Mouse (Mus musculus) mouse trophoblast stem cell (cell line): Measurements from ENCODE around the gene Pkdcc.

Experiments used
- in situ Hi-C, 2 experiments: fragments of 300-500 bp; cut with MseI, MboI; formaldehyde crosslinking; loops; 2 replicates in 1 of 2; 3 replicates in 1 of 2; pipeline ENCODE4 v1.15.1; 2025

Pkdcc gene

DNA sequence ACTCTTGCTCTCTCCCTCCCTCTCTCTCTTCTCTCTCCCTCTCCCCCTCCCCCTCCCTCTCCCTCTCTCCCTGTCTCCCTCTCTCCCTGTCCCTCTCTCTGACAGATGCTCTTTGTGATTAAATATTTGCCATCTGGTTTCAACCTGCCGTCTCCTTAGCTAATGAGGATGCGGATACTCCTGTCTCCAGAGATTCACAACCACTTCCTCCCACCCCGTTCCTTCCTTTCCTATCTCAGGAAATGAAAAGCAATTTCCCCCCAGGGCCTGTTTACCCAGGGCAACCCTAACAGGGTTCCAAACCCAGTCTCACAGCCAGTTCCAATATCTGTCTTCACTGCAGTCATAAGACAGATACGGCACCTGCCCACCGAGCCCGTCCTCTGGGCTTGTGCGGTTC is 31.0 kb downstream of the Pkdcc start:
- in situ Hi-C loops, result no loop called here

DNA sequence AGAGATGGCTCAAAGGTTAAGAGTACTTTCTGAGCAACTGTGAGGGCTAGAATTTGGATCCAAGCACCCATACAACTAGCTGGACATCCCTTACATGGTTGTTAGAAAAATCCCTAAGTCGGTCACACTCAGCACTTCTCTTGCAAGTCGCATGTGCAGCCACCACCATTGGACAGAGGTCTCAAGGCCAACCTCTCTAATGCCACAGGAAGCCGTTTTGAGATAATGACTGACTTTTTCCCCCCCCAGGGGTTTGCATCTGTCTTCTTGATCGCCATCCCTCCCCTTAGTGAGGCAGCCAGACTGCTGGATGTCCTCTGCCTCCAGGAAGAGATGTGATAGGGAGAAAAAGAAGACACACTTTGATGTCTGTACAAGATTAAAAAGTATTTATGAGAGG is 32.1 kb downstream of the Pkdcc start:
- in situ Hi-C loops, result no loop called here

DNA sequence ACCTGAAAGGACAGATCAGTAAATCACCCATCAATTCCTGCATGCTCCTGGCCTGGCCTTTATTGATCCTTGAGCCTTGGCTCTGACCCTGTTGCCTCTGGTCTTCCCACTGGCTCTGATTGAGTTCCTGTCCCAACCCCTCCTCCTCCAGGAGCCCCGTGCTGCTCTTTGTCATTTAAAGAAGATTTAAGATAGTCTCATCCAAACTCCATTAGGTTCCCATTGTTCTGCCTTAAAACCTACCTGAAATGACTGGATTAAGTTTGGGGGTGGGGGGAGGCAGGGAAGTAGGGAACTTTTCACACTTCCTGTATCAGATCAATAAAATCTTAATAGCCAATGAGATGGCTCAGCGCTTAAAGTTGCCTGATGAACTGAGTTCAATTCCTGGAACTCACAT is 33.4 kb downstream of the Pkdcc start:
- in situ Hi-C loops, result no loop called here

DNA sequence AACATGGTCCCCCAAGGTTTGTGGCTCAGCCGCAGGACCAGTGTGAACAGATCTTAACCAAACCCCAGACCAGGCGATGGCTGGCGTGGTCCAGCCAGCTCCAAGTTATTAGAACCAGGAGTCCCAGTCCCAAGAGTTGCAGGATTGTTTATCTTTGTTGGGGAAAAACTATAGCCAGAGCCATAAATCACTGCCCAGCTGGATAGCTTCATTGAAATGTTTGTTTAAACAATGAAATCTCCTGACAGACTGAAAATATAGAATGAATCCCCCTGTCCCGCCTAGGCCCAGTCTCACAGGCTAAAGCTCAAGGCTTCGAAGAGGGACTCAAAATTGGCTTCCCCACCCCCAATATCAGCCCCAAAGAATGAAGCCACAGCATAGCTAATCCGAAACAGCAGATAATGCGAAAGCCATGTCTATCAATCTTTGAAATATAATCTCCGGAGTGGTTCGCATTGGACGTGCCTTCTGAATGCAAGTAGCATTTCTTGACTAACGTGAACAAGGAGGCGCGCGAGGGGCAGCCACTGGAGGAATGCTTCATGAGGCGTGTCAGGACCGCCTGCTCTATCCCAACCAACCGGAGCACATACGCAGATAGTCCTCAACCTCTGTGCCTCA is 35.9 kb downstream of the Pkdcc start:
- in situ Hi-C loops, result loop anchor here (5.0 kb wide), 2 partner anchors 209 to 224 kb away; no protein-coding TSS in a partner anchor

DNA sequence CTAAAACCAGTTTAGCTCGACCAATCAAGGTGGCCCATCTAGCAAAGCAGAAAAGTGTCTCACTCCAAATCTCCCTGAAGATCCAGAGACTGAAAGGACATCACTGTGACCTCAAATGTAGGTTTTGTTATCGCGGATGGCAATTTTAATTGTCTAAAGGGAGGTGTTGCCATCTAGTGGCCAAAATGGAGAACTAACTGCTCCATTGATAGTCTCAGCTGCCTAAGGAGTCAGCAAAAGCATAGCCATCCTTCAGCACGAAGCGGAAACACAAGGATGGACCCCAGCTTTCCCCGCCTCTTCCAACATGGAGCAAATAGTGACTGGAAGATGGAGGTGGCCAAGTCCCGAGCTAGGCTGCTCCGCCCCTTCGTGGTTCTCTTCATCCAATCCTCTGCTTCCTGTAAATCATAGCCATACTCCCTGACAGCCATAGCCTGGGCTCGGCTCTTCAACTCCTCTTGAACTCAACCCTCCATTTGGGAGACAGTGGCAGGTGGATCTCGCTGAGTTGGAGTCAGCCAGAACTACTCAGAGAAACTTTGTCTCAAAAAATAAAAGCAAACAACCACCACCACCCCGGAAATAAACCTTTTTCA is 38.1 kb downstream of the Pkdcc start:
- in situ Hi-C loops, result loop anchor here (5.0 kb wide), 2 partner anchors 211 to 226 kb away; no protein-coding TSS in a partner anchor

DNA sequence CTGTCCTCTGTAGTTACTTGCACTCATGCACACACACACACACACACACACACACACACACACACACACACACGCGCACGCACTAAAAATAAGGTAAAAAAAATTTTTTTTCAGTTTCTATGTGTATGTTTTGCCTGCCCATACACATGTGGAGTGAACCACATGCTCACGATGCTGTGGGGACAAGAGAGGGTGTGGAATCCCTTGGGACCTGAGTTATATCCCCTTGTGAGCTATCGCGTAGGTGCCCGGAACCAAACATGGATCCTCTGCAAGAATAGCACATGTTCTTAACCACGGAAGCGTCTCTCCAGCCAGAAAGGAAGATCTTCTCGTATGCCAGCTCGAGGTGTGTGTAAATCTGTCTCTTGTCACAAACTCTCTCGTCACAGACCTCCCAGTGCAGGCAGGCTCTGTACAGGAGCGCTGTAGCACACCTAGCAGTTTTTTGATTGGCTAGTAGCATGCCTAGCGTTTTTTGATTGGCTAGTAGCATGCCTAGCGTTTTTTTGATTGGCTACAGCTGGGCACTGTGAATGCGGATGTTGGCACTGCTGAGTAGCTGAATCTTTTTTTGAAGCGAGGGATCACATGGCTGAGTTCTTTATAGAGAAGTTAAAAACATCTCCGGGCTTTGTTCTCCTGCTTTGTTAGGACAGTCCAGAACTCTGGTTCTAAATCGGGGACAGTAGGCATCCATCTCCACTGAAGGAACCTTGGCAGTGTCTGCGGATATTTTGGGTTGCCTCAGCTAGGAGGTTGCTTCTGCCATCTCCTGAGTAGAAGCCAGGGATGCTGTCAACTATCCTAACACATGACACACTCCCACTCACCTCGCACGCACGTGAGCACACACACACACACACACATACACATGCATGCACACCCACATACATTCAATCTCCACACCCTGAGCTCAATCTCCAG is 52.4 kb downstream of the Pkdcc start:
- in situ Hi-C loops, result no loop called here

DNA sequence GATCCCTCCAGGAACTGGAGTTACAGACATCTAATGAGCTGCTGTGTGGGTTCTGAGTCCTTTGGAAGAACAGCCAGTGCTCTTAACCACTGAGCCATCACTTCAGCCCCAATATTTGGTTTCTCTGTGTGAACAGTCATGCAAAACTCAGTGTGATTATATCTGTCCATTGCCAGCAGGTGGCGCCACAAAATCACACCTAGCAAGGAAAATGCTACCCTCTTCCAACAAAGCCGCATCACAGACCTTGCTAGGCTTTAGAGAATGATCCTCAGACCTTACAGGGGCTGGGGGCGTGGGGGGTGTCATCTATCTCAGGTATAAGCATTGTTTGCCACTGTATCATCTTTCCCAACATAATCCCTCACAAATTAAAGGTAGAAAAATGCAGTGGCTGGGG is 56.4 kb downstream of the Pkdcc start:
- in situ Hi-C loops, result no loop called here

DNA sequence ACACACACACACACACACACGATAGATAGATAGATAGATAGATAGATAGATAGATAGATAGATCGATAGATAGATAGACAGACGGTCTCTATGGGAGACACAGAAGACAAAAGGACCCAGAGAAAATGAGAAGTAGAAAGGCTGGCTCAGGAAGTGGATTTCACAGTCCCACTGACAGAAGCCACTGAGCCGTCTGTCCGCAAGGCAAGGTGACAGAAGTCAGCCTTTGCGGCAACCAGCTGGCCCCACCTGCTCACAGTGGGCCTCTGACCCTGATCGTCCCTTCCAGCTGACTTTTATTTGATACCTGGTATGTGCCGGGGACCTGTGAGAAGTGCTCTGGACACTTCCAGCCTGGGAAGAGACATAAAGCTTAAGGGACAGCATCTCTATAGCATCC is 57.5 kb downstream of the Pkdcc start:
- in situ Hi-C loops, result no loop called here

DNA sequence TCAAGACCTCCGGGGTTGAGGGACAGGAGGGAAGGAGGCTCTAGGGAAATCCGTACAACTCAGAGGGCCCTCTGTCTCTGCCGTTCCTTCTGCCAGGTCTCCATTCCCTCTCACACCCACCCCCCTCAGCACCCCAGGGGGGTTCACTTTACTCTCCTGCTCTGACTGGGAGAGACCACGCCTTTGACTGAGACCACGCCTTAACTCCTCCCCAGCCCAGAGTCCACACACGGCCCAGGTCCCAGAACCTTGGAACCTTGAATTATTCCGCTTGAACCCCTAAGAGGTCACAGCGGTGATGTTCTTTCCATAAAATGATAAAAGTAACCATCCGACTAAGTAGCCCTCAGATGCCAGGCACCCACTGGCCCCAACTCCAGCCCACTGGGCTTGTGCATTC is 58.5 kb downstream of the Pkdcc start:
- in situ Hi-C loops, result no loop called here

DNA sequence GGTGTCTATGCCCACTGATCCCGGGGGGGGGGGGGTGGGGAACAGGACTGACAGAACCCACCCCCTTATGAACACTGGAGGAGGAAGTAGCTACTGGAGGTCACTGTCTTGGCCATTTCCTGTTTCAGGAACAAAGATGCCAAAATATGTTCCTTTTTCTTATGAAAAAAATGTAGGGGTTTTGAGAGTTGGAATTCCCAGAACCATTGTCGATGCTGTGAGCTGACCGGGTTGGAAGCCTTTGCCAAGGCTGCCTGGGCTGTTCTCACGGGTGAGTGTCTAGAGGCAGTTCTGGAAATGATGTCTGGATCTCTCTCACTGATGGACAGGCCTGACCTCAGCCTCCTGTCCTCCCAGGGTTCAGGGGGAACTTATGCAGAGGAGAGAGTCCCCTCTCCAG is 59.0 kb downstream of the Pkdcc start:
- in situ Hi-C loops, result no loop called here
